Mouse (Mus musculus) intestine, embryonic 16.5 days (tissue): ENCODE measurements around the gene Vmn1r48. TPM values are rescaled to one million over a fixed set of nuclear protein-coding genes. Genes with fewer than 3 reads are reported as not detected.
"Not testable (repeated sequence)": the region's sequence is repeated elsewhere in the genome, so short reads cannot be mapped to it uniquely, and the experiment has no call there.

Experiments
- ATAC-seq: fragments of 200-750 bp; cut with Nextera tagmentation; 2 replicates; pipeline ENCODE4 v1.8.0; 2017; ENCODE audit warnings: moderate TSS enrichment, moderate library complexity
- H3K27ac ChIP-seq: fragments of 300-500 bp; sonication (generic); 2 replicates; pipeline ENCODE4 v1.5.1; 2014; ENCODE audit warnings: mild to moderate bottlenecking, low read length
- H3K27me3 ChIP-seq: fragments of 300-500 bp; sonication (generic); replicated peaks from 2 replicates; pipeline ENCODE4 v1.6.1; 2014; ENCODE audit warnings: low read length, control low read depth, mixed read lengths; ENCODE audit not compliant: control insufficient read depth, insufficient read depth
- H3K36me3 ChIP-seq: fragments of 300-500 bp; sonication (generic); 2 replicates; pipeline ENCODE4 v1.6.1; 2014; ENCODE audit warnings: low read length, control low read depth; ENCODE audit not compliant: control insufficient read depth, insufficient read depth
- H3K4me1 ChIP-seq: fragments of 300-500 bp; sonication (generic); 2 replicates; pipeline ENCODE4 v1.6.1; 2014; ENCODE audit warnings: low read length, control low read depth, mixed read lengths; ENCODE audit not compliant: control insufficient read depth, insufficient read depth
- H3K4me2 ChIP-seq: fragments of 300-500 bp; sonication (generic); 2 replicates; pipeline ENCODE4 v1.6.1; 2014; ENCODE audit warnings: low read depth, low read length, control low read depth
- H3K4me3 ChIP-seq: fragments of 300-500 bp; sonication (generic); 2 replicates; pipeline ENCODE4 v1.5.1; 2014; ENCODE audit warnings: mild to moderate bottlenecking, low read length
- H3K9ac ChIP-seq: fragments of 300-500 bp; sonication (generic); 2 replicates; pipeline ENCODE4 v1.6.1; 2014; ENCODE audit warnings: low read depth, low read length
- H3K9me3 ChIP-seq: fragments of 300-500 bp; sonication (generic); 2 replicates; pipeline ENCODE4 v1.6.1; 2016; ENCODE audit warnings: low read length, control low read depth; ENCODE audit not compliant: control insufficient read depth
- WGBS: fragments of 180-500 bp; shearing (Covaris S2); extraction: QIAGEN DNeasy Blood & Tissue Kit; methylation state at CpG from one replicate; pipeline ENCODE4 v1.1.7; 2014; 5-methylcytosine and 5-hydroxymethylcytosine counted together
- polyA plus RNA-seq: library from polyadenylated mRNA; unstranded; fragments of >200 nt; fragmentation: Nextera tagmentation; extraction: Ambion mirVana; gene quantifications from 2 replicates; pipeline ENCODE4 v1.2.1, GENCODE M21; 2015

Vmn1r48 gene
- not detected in 2 replicates for polyA plus RNA-seq

GRCm38 (mm10) chr6:90036741-90037140 lies at the start of gene Vmn1r48:
Gene Vmn1r48 (minus strand): TSS chr6:90036841.
- H3K27ac ChIP-seq, H3K27me3 ChIP-seq, ATAC-seq, H3K4me2 ChIP-seq, H3K9me3 ChIP-seq, H3K4me1 ChIP-seq, H3K4me3 ChIP-seq, H3K9ac ChIP-seq, H3K36me3 ChIP-seq: not testable (repeated sequence)
- WGBS = no CpG with 5 or more reads among the region's 2 CpGs

- ATAC-seq = no peak
- Histone ChIP-seq H3K36me3 (no peaks in the 10 kb centered on the region), H3K4me3 (no peak within 1 kb of the TSS), H3K9ac (no peak within 1 kb of the TSS), H3K27me3 (no peaks in the 10 kb centered on the region), H3K9me3 (no peaks in the 10 kb centered on the region), H3K4me1 (no peaks in the 10 kb centered on the region), H3K27ac (no peak within 1 kb of the TSS), H3K4me2 (no peak within 1 kb of the TSS)
- 81% methylated on average over 4 of the region's 4 CpGs for WGBS
These were observed 41.8 kb upstream of the Vmn1r48 start, which contains the start of gene Vmn1r49 for GRCm38 (mm10) chr6:90078406-90078805. Gene Vmn1r49 (minus strand): TSS chr6:90078506.

DNA sequence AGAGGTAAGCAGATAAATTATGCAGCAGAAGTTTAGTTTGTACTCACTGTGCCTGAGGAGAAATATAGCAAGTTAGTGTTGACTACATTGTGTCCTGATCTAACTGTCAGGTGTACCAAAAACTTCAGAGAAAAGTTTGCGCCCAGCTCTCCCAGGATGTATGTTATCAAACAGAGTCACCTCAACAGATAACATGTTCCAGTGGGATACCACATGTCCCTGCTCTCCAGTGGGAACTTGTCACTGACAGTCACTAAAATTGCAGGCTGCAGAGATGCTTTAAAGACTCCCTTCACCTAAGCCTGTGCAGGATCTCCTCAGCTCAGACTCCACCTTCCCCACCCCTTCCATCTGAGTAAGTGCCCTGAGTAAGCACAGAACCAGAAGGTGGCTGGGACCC lies 20.8 kb downstream of the Vmn1r48 start, which contains the start of gene Vmn1r47:
TSS of gene Vmn1r47 (plus strand) at position 301 of the 400 bp plus-strand sequence.
- 97% methylated on average over 1 of the region's 1 CpGs for WGBS
- H3K9ac ChIP-seq, H3K27ac ChIP-seq, H3K4me1 ChIP-seq, ATAC-seq, H3K4me3 ChIP-seq, H3K4me2 ChIP-seq, H3K36me3 ChIP-seq, H3K9me3 ChIP-seq, H3K27me3 ChIP-seq: not testable (repeated sequence)

DNA sequence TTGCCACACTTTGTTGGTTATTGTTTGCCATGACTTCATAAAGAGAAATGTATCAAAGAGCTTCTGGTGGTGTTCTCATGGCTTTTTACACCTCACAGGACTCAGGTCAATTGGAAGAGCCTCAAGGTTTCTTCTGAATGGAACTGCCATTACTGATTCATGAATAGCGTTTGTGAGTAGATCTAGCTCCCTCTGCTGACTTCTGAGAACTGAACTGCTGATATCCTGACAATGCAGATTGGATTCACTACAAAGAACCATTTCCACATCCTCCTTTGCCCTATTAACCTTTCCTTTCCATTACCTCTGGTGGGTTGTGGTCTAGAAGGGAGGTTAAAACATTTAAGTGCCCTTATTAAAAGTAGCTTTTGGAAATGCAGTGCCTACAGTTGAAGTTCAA lies 50.7 kb downstream of the Vmn1r48 start:
- Histone ChIP-seq H3K27me3 (no peaks in the 10 kb centered on the region), H3K27ac (no peak overlapping the region), H3K4me2 (no peak overlapping the region), H3K4me1 (no peaks in the 10 kb centered on the region), H3K9me3 (no peaks in the 10 kb centered on the region), H3K4me3 (no peak overlapping the region), H3K36me3 (no peaks in the 10 kb centered on the region), H3K9ac (no peak overlapping the region)
- ATAC-seq = no peak
- WGBS = 18% methylated on average over 1 of the region's 1 CpGs

Other genes starting within 250 kb of the Vmn1r48 start
- gene Vmn1r42, start 160.4 kb downstream of the Vmn1r48 start, polyA plus RNA-seq = not detected in 2 replicates
- gene Vmn1r43, start 160.4 kb downstream of the Vmn1r48 start, polyA plus RNA-seq = not detected in 2 replicates
- not detected in 2 replicates for gene Vmn1r44, start 153.2 kb downstream of the Vmn1r48 start, polyA plus RNA-seq
- gene Vmn1r45, start 96.2 kb downstream of the Vmn1r48 start, polyA plus RNA-seq = not detected in 2 replicates
- not detected in 2 replicates for gene Vmn1r46, start 67.5 kb downstream of the Vmn1r48 start, polyA plus RNA-seq
- not detected in 2 replicates for gene Vmn1r47, start 20.7 kb downstream of the Vmn1r48 start, polyA plus RNA-seq
- not detected in 2 replicates for gene Vmn1r49, start 41.7 kb upstream of the Vmn1r48 start, polyA plus RNA-seq
- gene Vmn1r50, start 64.6 kb upstream of the Vmn1r48 start, polyA plus RNA-seq = not detected in 2 replicates
- gene Vmn1r51, start 85.8 kb upstream of the Vmn1r48 start, polyA plus RNA-seq = not detected in 2 replicates
- not detected in 2 replicates for gene Vmn1r52, start 138.0 kb upstream of the Vmn1r48 start, polyA plus RNA-seq
- gene V1ra8, start 166.0 kb upstream of the Vmn1r48 start, polyA plus RNA-seq = not detected in 2 replicates
- gene Vmn1r53, start 187.6 kb upstream of the Vmn1r48 start, polyA plus RNA-seq = 0.12 TPM in 2 replicates
- not detected in 2 replicates for gene Vmn1r54, start 209.5 kb upstream of the Vmn1r48 start, polyA plus RNA-seq